Mouse (Mus musculus) lung, embryonic 15.5 days (tissue): ENCODE measurements at regions not wholly inside any gene's neighbourhood (a gene's known extent, or its start where the extent isn't known, plus 50 kb on each side); places are given as distances from the start of the nearest gene placed in this dataset.
A peak's percentile ranks its signal among the peaks of the same experiment; 100 is the strongest.

ENCODE experiments used
- ATAC-seq: fragments of 200-750 bp; cut with Nextera tagmentation; 2 replicates; pipeline ENCODE4 v1.8.0; 2017; ENCODE audit warnings: moderate number of reproducible peaks, borderline replicate concordance; ENCODE audit not compliant: low FRiP score, low TSS enrichment; ENCODE audit errors: extremely low read depth
- H3K27ac ChIP-seq: fragments of 300-500 bp; sonication (generic); 2 replicates; pipeline ENCODE4 v1.5.1; 2015; ENCODE audit warnings: moderate library complexity, mild to moderate bottlenecking, inconsistent platforms
- H3K27me3 ChIP-seq: fragments of 300-500 bp; sonication (generic); 2 replicates; pipeline ENCODE4 v1.6.1; 2015; ENCODE audit warnings: inconsistent platforms
- H3K36me3 ChIP-seq: fragments of 300-500 bp; sonication (generic); 2 replicates; pipeline ENCODE4 v1.6.1; 2015; ENCODE audit warnings: inconsistent platforms
- H3K4me1 ChIP-seq: fragments of 300-500 bp; sonication (generic); 2 replicates; pipeline ENCODE4 v1.6.1; 2015; ENCODE audit warnings: inconsistent platforms
- H3K4me2 ChIP-seq: fragments of 300-500 bp; sonication (generic); 2 replicates; pipeline ENCODE4 v1.6.1; 2015; ENCODE audit warnings: inconsistent platforms, mild to moderate bottlenecking, moderate library complexity
- H3K4me3 ChIP-seq: fragments of 300-500 bp; sonication (generic); 2 replicates; pipeline ENCODE4 v1.5.1; 2015; ENCODE audit warnings: mild to moderate bottlenecking, inconsistent platforms
- H3K9ac ChIP-seq: fragments of 300-500 bp; sonication (generic); 2 replicates; pipeline ENCODE4 v1.6.1; 2015; ENCODE audit warnings: inconsistent platforms
- H3K9me3 ChIP-seq: fragments of 300-500 bp; sonication (generic); 2 replicates; pipeline ENCODE4 v1.6.1; 2016; ENCODE audit warnings: inconsistent platforms
- WGBS: fragments of 180-500 bp; shearing (Covaris S2); methylation state at CpG from one replicate; pipeline ENCODE4 v1.1.7; 2015; 5-methylcytosine and 5-hydroxymethylcytosine counted together

DNA sequence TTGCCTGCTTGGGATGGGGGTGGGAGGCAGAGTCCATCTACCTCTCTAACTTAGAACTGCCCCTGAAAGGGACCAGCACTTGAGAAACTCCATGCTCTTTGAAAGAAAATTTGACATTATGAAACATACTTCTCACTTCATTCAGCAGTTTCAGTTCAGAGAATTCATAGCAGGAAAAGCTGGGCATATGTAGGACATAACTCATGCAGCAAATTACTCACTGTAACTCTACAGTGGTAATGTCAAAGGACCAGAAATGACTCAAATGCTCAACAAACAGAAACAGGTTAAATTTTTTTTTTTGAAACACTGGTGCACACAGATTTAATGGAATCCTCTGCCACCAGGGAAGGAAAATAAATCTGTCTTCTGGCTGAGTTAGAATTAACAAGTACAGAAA, 56.5 kb upstream of the Arnt2 start:
- H3K4me3 ChIP-seq, result no peak overlapping the region
- no peak for ATAC-seq
- no peaks in the 10 kb centered on the region for H3K36me3 ChIP-seq

DNA sequence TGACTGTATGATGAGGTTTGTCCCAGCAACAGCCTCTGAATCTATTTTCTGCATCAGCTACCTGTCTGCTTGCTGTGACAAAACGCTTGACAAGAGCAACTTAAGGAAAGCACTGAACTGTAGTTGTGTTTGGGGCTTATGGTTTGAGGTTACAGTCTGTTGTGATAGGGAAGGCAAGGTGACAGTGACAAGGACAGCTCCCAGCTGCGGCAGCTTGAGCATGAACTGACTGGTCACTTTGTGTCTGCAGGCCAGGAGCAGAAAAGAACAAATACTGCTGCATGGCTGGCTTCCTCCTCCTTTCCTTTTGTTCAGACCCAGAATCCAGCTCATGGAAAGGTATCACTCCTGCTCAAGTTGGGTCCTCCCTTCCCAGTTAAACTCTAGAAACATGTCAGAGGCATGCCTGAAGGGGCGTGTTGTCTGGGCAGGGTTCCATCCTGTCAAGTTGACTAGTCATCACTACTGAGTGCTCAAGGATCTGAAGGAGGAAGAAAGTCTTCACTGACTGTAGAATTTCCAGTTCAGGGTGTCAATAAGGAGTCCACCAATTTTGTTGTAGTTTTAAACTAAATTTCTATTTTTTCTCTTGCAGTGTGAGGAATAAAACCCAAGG, 55.7 kb upstream of the Arnt2 start:
- Histone ChIP-seq H3K9ac (no peak overlapping the region), H3K36me3 (no peaks in the 10 kb centered on the region), H3K9me3 (no peaks in the 10 kb centered on the region), H3K4me1 (peaks cover 11% of the 10 kb centered on the region; the same call in 1 of the 2 replicates), H3K4me2 (no peak overlapping the region), H3K27ac (peak overlapping the region; percentile 23; the same call in 1 of the 2 replicates), H3K4me3 (no peak overlapping the region), H3K27me3 (no peaks in the 10 kb centered on the region)
- ATAC-seq, result peak; percentile 62; the same call in 1 of the 2 replicates
- WGBS, result 22% methylated on average over 3 of the region's 3 CpGs

More for the DNA sequence above, 56.5 kb upstream of the Arnt2 start:
- Histone ChIP-seq H3K27ac (peak overlapping the region; percentile 15; the same call in 1 of the 2 replicates), H3K4me1 (peaks cover 11% of the 10 kb centered on the region; the same call in 1 of the 2 replicates), H3K9me3 (no peaks in the 10 kb centered on the region), H3K9ac (no peak overlapping the region), H3K27me3 (no peaks in the 10 kb centered on the region), H3K4me2 (no peak overlapping the region)
